Mouse (Mus musculus): ENCODE measurements around the gene Numb.

The Numb gene

DNA sequence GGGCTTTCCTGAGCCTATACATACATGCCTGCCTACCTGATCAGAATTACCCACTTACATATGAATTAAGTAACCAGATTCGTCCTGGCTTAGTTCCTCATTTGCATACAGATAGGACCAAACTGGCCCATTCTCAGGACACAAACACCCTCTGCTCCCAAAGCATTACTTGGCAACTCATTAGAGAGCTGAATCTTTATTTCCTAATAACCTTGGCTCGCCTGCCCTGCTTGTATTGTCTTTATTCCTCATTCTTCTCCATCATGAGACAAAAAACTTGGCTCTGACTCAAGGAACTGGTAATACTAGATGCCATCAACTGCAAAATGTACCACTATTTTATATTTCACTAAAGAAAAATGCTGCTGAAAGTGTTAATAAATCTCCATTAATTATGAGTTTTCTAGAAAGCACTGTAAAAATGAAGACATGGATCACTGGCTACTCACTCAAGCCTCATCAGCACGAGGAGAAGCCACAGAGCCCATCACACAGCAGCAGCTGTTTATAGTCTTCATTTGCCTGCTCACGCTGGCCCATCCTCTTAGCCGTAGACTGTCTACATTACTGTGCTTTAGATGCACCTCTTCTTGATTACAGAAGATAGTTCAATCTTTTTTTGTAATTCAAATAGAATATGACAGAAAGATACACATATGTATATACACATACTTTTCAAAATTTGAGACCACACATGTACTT is 69.1 kb downstream of the Numb start:
- DNase-seq (ENCODE audit: low spot score) = no peak

DNA sequence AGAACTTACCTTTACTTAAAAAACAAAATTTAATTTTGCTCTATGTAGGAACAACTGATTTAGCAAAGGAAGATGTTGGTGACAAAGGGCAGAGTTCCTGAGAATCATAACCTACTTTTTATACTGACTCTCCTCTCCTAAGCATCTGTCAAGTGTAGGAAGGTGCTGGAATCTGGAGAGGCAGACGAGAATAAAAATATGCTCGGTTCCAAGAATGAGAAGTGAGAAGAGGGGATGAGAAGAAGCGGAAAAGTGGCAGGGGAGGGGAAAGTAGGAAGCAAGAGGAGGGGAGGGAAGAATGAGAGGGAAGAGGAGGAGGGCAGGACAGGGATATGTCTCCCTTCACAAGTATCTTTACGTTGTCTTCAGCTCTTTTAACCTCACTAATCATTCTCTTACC is 71.4 kb downstream of the Numb start:
- no peak for DNase-seq (ENCODE audit: low spot score)

DNA sequence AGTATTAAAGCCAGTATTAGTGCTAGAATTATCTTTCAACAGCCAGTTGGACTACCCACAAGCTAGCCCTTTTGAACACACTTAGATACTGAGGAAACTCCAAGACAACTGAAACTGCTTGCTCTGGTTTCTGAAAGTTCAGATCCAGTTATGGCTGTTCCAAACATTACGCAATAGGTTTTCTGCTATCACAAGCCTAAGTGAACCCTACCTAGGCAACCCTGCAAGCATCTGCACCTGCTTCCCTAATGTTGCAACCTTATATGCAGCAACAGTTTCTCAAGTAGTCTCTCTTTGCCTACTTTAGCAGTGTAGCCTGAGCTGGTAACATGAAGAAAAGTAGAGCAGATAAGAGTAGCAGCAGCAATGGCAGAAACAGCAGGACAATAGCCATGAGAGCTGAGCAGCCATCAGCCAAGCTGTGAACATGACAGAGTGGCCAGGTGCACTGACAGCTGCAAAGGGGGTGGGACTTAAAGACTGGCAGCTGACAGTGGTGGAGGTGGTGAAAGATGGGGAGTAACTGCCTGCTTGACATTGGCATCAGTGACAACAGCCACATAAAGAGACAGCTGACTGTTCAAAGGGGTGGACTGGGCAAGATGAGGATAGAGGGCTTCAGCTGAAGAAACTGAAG is 73.0 kb downstream of the Numb start:
- DNase-seq (ENCODE audit: low spot score) = no peak

GRCm38 (mm10) chr12:83847877-83848276 is 73.9 kb downstream of the Numb start:
- DNase-seq (ENCODE audit: low spot score) = no peak

DNA sequence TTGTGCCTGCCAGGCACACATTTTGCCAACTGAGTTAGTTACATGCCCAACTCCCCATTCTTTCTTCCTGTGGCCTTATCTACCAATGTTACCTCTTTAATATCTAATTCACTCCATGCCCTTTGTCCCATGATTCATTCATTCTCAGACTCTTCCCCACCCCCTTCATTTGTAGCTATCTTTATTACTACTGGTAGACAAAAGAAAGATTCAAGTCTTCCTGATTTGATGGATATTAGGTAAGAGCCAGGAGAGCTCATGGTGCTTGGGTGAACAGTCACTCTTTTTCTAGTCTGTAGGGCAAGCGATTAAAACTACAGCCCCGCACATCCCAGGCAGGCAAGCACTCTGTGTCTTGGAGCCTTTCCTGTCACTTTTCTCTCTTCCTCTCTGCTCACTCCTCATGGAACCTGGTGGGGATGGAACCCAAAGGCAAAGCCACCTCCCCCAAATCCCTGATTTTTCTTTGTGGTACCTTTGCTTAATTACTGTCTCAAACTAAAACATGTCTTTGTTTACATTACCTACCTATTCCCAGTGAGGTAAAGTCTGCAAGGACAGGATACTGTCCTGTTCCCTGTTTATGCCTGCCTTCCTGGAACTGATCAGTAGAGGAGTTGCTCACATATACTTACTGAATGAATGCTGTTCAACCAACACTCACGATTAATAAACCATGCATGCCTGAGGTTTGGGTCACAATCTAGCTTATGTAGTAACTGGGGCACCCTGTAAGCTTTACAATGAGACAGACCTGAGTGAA is 78.9 kb downstream of the Numb start:
- DNase-seq (ENCODE audit: low spot score) = no peak

GRCm38 (mm10) chr12:83841409-83842190 is 80.1 kb downstream of the Numb start:
- DNase-seq (ENCODE audit: low spot score) = no peak

DNA sequence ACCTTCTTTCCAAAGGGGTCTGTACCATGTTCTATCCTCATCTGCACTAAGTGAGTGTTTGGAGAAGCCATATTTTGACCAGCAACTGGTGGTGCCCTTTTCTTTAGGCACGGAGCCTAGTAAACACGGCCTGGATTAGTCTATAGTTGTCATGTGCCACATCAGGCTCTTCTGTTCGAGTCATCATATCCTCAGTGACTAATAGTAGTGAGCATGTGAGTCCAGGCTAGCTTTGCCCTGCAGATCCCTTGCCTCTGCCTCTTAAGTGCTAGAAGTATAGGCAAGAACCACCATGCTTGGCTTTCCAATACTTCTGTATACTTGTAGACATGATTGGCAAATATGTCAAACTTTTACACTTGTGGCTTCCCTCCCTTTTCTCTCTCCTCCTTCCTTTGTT is 87.8 kb downstream of the Numb start:
- DNase-seq (ENCODE audit: low spot score) = no peak

DNA sequence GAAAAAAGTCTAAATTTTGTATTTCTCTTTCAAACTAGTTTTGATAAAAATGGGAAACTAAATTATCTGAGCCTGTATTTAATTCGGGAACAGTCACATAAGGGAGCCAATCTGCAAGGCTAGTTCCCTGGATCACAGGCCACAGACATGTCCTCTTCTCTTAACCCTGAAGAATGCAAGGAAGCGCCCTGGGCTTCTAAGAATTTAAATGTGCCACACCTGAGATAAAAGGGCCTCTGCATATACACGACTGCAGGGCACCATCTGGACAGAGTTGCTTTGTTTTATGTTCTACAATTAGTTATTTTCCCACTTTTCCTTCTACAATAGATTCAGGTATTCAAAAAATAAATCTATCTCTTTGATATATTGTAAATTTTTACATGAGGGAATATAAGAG is 91.3 kb downstream of the Numb start:
- no peak for DNase-seq (ENCODE audit: low spot score)

DNA sequence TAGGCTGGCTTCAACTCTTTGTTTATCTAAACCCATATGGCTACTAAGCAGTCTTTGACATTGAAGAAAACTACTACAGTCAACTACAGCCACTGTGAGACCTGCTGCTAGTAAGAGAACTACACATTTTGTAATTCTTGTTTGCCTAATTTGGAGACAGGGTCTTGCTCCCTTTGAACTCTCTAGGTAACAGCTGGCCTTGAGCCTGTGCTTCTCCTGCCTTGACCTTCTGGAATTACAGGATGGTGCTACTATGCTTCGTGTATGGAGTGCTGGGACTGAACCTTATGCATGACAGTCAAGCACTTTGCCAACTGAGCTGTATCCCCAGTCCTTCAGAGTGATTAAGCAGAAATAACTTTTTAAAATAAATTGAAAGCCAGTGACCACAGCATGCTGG is 105.1 kb downstream of the Numb start:
- no peak for DNase-seq (ENCODE audit: low spot score)

GRCm38 (mm10) chr12:83811901-83812300 is 109.8 kb downstream of the Numb start:
- DNase-seq (ENCODE audit: low spot score) = no peak

DNA sequence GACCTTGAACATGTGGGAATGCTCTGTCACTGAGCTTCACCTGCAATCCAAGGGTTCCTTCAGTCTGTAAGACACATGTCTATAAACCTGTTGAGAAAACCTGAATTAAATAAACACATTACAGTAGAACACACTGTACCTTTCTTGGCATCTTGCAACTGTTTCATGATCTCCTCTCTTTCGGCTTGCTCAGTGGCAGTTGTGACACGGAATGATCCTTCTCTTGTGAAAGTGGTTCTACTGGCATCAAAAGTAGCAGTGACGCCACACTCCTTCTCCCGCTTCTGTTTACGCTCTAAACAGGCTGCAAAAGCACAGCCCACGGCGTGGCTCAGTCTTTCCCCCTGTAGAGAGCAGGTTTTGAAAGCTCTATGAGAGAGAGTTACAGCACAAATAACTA is 118.1 kb downstream of the Numb start:
- DNase-seq (ENCODE audit: low spot score) = no peak

GRCm38 (mm10) chr12:83800943-83801342 is 120.8 kb downstream of the Numb start:
- DNase-seq (ENCODE audit: low spot score) = peak; percentile 20

DNA sequence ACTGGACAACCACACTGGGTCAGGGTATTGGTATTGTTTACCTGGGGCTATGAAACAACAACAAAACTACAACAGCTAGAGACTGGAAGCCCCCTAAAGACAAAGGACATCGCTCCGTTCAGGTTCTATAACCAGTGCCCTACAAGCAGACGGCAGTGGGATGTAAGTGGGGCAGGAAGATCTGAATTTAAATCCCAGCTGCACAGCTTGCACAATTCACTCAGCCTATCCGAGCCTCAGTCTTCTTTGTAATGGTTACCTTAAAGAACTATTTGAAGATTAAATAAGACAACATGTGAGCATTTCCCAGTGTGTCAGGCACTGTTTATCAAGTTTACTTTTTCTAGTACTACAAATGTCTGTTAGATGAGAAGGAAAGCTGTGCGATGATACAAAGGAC is 123.4 kb downstream of the Numb start:
- DNase-seq (ENCODE audit: low spot score) = no peak

- no peak for DNase-seq (ENCODE audit: low spot score)
These were observed 126.1 kb downstream of the Numb start for GRCm38 (mm10) chr12:83795586-83795985.

GRCm38 (mm10) chr12:83795051-83795450 is 126.7 kb downstream of the Numb start:
- DNase-seq (ENCODE audit: low spot score) = no peak

- no peak for DNase-seq (ENCODE audit: low spot score)
These were observed 128.9 kb downstream of the Numb start for GRCm38 (mm10) chr12:83792706-83793410.

- DNase-seq (ENCODE audit: low spot score) = no peak
These were observed 130.0 kb downstream of the Numb start for GRCm38 (mm10) chr12:83791737-83792136.

DNA sequence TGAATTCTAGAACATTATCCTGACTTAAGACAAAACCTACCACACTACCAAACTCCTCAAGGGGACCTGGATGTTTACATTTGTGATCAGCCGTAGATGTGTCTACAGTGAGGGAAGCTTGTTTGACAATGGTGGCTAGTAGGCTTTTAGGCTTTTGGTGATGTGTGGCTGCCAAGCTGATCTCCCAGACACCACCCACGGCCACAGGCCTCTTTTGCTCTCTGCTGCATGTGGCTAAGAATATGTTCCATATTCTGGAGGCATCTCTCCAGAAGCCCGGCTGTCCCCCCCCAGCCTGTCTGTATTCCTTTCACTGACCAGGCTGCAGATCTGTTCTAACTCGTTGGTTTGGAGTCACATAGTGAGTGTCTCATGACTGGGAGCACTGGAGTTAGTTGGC is 131.0 kb downstream of the Numb start:
- DNase-seq (ENCODE audit: low spot score) = no peak

- DNase-seq (ENCODE audit: low spot score) = no peak
These were observed 132.0 kb downstream of the Numb start for GRCm38 (mm10) chr12:83789781-83790140.

GRCm38 (mm10) chr12:83789051-83789780 is 132.5 kb downstream of the Numb start:
- DNase-seq (ENCODE audit: low spot score) = no peak

DNA sequence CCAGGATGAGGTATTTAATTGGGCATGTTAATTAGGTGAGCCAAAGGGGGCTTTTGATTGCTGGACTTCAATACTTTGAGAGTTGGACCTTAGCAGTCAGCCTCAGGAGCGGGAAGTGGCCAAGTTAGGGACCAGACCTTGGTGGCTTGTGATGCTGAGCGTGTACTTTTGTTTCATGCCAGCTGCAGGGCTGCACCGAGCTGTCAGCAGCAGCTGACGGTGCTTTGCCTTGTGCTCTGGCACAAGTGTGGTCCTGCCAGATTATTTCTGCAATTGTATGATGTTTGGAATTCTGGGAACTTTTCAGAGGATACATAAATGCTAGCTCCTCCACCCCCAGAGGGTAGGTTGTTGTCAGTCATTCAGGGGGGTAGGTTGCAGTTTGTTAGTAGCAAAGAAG is 136.4 kb downstream of the Numb start:
- no peak for DNase-seq (ENCODE audit: low spot score)
